Mouse (Mus musculus) layer of hippocampus, postnatal 25 days (tissue): ENCODE results near the gene Rps6kb2. TPM values are rescaled to one million over a fixed set of nuclear protein-coding genes. Genes with fewer than 3 reads are reported as not detected.

Experiments used
- DNase-seq, 2 experiments: peaks; one replicate each; pipeline ENCODE4 v3.0.0; 2022; ENCODE audit warnings: mixed read lengths in 2 of 2, low spot score in 1 of 2; ENCODE audit errors: extremely low spot score in 1 of 2
- total RNA-seq, 2 experiments: library from RNA; stranded (reverse); gene quantifications; 2 replicates each; pipeline ENCODE4 v1.2.3; 2021

The Rps6kb2 gene
- total RNA-seq, 2 experiments from 2014 or later = 27.8 to 43.9 TPM

DNA sequence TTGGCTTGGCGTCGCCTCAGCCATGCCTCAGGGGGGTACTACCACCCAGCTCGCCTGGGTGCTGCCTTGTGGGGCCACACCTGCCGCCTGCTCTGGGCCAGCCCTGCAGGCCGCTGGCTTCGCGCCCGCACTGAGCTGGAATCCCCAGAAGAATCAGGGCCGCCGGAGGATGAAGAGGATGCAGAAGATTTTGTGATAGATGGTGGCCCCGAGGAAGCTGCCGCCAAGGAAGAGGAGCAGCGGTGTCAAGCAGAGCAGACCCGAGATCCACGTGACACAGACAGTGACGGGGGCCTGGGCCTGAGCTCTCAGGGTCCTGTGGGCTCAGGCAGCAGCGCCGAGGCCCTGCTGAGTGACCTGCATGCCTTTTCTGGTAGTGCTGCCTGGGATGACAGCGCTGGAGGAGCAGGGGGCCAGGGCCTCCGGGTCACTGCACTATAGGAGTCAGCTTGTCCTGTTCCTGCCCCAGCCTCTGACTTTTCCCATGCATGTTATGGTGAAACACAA lies 7.0 kb downstream of the Rps6kb2 start:
- DNase-seq = no peak

DNA sequence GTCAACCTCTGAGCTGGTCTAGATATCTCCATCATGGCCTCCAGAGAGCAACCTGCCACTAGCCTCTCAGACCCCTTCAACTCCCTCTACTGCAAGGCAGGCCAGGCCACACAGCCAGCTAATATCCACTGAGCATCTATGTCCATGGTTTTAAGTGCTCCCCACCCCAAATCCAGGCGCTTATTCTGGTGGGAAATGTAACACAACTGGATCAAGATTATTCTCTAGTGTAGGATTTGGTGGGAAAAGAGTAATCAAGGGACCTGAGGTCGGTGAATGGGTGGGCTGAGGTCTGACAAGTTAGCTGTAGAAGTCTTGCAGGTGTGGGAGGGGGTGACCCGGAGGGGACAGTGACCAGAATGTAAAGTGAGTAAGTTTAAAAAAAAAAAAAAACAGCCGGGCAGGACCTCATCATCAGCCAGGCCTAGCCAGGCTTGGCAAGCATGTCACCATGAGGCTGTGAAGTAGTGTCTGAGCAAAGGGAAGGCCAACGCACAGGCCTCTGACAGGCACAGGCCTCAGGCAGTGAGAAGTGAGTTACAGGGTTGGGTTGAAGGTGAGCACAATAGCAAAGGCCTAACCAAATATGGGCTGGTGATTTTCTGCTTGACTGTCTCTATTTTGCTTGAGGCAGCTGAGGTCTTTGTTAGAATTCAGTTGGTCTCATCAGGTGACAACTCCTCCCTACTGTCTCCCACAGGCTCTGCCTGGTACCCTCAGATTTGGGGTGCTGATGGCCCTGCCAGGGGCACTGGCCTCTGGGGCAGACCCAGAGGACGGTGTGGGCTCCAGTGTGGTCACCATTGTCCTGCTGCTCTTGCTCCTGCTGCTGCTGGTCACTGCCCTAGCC lies 7.7 kb downstream of the Rps6kb2 start:
- DNase-seq = no peak

DNA sequence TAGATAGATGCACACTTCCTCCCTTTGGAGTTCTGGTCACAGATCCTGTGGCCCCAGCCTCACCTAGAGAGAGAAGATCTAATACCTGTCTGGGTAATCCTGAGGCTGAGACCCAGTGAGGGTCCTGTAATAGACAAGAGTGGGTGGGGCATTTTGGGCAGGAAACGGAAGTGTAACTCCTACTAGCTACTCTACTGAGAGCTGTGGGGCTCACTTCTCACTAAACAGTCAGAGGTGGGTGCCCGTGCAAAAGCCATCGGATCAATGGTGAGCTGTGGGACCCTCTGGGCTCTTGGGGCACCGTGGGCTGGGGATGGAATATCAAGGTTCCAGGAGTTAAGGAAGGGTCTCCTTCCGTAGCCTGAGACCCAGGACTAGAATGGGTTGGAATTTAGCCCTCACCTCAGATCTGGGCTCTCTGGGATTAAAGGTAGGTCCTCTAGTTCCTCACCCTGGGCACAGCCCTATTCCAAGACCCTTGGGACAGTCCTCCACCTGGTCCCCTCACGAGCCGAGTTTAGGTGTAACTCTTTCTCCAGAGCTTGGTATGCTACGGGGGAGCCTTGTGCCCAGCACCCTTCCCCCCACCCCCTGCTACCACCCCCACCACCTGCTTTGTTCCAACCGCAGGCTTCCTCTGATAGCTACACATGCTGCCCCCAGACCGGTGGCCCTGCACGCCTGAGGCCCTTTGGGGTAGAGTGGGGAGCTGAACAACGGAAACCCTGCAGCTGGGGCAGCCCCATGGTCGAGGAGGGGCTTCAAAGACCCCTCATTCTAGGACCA lies 8.5 kb downstream of the Rps6kb2 start:
- DNase-seq = no peak

DNA sequence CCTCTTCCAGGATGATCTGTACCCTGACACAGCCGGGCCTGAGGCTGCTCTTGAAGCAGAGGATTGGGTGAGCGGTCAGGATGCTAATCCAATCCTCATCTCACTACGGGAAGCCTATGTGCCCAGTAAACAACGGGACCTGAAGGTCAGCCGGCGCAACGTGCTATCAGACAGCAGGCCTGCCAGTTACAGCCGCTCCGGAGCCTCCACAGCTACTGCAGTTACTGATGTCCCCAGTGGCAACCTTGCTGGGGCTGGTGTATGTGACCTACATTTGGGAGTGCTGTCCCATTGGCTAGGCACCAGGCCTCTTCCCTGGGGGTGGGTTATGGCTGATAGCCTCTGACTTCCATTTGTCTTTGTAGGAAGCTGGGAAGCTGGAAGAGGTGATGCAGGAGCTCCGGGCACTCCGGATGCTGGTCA lies 9.9 kb downstream of the Rps6kb2 start, which contains the start of gene Ptprcap:
Gene Ptprcap, plus strand, starts transcription at position 373 of the 423 bp plus-strand sequence.
- no peak for DNase-seq

DNA sequence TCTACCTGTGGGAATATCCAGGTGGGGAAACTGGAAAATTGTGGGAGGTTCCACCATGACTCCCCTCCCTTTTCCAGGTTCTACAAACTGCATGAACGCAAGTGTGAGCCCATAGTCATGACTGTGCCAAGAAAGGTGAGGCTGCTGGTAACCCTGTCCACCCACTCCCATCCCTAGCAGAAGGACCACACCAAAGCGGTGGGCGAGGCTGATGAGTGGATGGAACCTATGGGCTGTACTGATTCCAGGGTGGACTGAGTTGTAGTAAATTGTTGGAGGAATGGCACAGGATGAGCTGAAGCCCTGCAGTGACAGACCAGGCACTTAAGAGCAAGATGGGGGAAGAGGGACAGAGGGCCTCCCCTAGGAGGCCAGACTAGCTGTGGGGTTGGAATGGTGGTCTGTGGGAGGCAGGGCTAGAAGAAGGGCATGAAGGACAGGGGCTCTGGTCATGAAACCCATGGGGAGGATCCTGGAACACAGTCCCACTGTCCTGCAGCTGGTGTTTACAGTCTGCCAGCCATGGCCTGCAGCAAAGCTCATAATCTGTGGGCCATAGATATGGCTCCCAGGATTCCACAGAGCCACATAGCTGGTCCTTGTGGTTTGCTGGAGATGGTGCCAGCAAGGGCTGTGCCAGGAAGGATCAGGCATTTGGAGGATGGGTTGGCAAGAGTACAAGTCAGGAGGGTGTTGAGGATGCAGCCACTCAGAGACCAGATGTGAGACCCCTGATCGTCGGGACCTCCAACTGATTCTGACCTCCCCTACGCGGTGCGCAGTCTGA lies 10.5 kb downstream of the Rps6kb2 start:
- no peak for DNase-seq

DNA sequence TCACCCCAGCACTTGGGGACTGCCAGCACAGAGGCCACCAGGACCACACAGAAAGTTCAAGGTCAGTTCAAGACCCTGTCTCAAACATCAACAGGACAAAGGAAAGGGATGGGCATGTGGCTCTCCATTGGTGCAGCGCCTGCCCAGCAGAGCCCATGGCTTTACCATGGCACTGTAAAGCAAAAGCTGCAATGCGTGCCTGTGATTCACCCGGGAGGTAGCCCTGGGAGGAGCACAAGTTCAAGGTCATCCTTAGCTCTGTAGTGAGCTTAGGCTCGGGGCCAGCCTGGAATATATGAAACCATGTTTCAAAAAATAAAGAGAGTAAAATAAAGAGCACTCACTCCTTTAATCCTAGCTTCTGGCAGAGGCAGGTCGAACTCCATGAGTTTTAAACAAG lies 11.3 kb downstream of the Rps6kb2 start:
- DNase-seq = no peak

DNA sequence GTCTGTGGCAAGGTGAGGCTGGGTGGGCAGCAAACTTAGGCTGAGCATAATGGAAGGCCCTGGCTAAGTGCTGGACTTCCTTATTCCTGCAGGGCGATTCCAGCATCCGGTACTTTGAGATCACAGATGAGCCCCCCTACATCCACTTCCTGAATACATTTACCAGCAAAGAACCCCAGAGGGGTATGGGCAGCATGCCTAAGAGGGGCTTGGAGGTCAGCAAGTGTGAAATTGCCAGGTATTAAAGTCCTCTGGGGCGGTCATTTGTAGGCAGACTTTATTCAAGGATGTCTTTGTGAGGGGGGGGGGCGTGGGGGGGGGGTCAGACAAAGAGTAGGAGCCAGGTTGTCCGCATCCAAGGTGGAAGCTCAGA lies 11.7 kb downstream of the Rps6kb2 start:
- no peak for DNase-seq

DNA sequence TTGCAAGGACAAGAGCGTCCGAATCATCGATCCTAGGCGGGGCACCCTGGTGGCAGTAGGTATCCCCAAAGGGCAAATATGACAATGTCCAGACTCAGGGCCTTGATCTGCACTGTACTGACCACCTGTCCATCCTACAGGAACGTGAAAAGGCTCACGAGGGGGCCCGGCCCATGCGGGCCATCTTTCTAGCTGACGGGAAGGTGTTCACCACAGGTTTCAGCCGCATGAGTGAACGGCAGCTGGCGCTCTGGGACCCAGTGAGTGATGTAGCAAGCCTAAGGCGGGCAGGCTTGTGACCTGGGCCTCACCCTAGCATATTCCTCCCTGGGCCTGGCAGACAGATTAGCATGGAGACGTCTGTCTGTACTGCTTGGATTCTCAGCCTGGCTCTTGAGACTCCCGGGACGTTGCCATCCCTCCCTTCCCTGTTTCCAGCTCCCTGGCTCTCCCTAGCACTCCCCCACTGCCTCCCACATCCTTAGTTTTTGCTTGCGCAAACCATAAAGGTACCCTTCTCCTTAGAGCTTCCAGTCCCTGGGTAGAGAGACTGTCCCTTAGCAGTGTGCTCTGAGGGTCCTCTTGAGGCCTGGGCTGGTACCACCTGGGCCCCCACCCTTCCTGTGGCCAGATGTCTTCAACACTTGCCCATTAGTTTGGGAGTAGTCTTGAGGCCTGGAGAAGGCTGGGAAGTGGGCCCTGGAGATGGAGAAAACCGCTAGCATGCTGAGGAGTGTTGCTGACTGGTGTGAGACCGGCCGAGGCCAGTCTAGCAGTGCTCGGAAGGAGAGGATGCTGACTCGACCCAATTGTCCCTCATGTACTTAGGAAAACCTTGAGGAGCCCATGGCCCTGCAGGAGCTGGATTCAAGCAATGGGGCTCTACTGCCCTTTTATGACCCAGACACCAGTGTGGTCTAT lies 12.3 kb downstream of the Rps6kb2 start:
- no peak for DNase-seq

DNA sequence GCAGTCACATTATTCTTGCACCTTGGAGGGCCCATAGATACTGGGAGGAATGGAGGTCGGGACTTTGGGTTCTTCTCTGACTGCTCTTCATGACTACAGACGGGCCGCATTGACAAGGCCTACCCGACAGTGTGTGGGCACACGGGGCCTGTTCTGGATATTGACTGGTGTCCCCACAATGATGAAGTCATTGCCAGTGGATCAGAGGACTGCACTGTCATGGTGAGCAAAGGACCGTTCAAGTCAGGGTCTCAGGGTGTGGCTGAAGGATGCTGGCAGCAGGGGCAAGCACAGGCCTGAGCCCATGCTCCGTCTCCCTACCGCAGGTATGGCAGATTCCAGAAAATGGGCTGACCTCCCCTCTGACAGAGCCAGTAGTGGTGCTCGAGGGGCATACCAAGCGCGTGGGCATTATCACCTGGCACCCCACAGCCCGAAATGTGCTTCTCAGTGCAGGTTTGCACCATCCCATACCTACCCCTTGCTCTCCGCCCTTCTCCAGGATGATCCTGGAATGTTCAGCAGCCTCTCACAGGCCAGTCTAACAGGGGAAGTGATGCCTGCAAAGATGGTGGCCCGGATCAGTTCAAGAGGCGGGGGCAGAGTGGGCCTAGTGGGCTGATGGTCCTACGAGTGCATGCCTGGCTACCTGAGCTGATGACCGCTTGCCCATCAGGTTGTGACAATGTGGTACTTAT lies 13.2 kb downstream of the Rps6kb2 start:
- no peak for DNase-seq

DNA sequence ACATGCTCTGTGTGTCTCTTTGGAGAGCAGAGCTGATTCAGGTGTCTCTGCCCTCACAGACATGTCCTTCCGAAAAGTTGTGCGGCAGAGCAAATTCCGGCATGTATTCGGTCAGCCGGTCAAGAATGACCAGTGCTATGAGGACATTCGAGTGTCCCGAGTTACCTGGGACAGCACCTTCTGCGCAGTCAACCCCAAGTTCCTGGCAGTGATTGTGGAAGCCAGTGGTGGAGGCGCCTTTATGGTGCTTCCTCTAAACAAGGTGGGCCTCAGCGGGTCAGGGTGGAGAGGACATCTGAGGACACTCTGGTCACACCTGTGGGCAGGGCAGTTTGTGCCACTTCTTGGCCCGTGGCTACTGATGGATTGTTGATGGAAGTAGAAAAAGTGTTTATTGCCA lies 13.9 kb downstream of the Rps6kb2 start:
- DNase-seq = no peak

DNA sequence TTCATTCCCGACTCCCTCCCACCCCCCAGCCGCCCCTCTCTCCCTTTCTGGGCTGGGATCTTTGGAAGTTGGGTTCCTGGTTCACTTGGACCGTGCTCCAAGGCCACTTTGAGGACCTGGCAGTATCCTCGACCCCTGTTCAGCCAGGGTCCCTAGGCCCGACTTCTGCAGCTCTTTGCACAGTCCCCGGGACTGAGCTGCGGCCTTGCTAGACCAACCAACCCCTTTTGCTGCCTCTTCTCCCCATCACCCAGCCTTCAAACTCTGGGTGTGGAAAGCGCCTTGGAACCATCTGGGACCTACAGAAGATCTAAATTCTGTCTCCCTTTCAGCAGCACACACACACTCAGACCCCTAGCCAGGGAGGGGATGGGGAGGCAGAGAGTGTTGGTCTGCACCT lies 14.3 kb downstream of the Rps6kb2 start:
- DNase-seq = no peak

DNA sequence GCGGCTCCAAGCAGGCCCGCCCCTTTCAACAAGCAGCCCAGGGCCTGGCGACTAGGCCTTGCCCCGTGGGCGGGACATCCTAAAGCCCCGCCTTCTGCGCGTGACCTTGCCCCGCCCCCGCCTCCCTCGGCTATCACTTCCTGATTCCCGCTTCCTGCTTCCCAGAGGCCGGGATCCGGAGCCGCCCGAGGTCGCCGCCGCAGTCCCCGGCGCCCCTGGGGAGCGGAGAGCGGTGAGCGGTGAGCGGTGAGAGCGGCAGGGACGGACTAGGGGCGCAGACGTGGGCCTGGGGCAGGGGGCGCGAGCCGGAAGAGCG lies 14.7 kb downstream of the Rps6kb2 start, which contains the start of gene Coro1b:
Gene Coro1b, plus strand, starts transcription at position 129 of the 316 bp plus-strand sequence.
- peak; percentile 92 to 93 for DNase-seq

DNA sequence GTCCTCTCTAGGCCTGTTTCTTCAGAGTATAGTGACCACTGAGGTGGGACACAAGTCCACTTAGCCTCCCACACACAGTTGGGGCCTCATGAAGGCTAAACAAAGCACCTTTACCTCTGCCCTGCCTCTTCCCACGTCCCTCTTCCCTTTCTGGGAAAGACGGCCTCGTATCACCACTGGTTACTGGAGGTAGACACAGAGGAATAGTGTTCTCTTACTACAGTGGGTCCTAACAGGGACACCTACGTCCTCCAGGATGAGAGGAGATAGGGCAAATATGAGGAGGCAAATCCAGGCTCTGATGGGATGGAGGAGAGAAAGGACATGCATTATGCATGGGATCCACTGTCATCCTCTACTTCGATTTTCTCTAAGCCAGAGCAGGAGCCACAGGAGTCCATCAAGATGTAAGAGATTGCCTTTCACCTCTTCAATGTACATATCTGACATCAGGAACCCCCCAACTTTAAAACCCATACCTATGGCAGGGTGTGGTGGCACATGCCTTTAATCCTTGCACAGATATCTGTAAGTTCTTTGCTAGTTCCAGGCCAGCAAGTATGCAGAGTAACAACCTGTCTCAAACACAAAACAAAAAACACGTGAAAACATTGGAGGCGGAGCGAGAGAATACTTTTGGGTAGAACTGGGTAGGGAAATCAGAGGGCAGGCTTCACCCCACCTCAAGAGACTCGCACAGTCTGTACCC lies 15.2 kb downstream of the Rps6kb2 start:
- no peak for DNase-seq

DNA sequence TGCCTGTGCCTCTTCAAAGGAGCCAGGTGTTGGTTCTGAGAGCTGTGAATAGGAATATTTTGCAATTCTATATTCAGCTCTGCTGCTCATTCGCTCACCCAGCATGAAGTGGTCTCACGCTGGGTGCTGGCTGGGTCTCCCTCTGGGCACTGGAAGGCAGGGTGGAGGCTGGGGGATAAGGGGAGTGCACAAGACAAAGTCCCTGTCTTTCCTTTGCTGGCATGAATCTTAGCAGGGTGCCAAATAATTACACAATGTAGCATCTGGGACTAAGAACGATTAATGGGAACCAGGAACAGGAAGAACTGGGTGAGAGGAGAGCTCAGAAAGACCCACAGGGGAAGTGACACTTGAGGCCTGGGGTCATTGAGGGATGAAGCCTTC lies 16.1 kb downstream of the Rps6kb2 start:
- DNase-seq = no peak

DNA sequence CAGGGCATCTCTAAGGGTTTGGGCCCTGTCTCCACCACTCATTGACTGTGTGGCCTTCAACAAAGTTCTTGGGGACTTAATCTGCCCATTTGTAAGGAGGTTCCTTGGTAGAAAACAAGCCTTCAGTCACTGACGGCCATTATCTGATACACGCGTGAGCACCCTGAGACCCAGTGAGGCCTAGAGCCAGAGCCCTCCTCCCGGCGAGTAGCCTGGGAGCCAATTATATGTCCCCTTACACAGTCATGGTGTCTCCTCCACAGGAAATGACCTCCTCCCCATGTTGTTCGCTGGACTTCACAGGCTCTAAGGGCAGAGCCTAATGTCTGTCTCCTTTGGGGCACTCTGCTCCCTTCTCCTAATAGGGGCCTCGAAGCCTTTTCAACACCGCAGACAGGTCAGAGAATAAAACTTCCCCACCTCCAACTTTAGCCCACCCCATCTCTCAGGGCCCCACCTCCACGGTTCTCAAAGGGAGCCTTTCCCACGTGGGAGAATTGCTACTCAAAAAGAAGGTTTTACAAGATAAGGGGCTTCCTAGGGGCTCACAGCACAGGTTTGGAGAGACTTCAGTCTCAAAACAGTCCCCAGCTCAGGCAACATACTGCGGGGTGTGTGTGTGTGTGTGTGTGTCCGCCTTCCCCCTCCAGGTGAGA lies 16.7 kb downstream of the Rps6kb2 start:
- DNase-seq = no peak

DNA sequence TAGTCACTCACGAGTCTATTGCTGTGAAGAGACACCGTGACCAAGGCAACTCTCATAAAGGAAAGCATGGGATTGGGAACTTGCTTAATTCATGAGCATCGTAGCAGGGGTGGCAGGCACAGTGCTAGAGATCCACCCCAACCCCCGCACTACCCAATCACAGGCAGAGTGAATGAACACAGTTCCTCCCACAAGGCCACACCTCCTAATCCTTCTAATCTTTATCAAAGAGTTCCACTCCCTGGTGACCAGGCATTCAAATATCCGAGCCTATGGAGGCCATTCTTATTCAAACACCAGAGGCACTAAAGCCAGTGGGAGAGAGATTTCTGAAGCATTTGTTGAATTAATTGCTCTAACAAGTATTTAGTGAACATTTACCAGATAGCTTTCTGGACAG lies 17.2 kb downstream of the Rps6kb2 start:
- no peak for DNase-seq

DNA sequence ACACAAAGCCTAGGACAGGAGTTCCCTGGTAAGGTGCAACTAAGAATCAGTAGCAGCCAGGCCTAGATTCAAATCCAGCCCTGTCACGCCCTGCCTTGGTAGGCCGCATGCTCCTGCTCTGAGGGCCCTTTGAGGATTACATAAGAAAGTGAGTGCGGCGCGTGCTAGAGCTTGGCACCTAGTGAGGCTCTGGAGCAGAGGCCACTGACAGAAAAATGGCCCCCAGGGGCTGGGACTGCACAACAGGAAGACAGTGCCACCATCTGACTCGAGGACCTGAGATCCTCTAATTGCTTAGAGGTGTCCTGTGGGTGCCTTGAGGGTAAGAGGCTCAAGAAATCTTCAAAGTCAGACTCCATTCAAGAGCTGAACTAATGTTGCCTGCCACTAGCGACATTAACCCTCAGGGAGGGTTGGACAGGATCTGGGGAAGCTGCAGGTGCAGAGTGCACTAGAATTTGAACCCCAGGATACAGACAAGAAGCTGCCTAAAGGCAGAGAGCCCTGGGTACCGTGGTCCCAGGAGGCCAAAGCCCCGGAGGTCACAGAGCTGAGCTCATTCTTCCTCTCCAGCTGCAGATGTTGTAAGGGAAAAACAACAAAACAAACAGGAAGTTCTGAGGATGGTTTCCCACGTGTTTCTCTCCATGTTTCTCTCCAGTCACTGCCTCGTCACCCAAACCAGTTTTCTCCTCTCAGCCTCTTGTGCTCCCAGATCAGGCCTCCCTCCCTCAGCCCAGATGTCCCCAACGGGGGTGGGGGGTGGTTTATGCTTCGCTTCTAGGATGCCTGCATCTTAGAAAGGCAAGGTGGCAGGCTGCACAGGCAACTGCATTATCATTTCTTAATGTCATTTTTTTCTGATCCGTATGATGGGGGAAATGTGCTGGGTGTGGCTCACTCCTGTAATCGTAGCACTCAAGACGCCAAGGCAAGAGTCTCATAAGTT lies 18.3 kb downstream of the Rps6kb2 start:
- DNase-seq = no peak
